Mouse (Mus musculus) lung, postnatal 0 days (tissue): ENCODE results near the gene Rpf1.

Source experiments
- CTCF ChIP-seq: IDR thresholded peaks from 2 replicates; pipeline ENCODE4 v1.5.1; 2016; ENCODE audit warnings: antibody characterized with exemption, mild to moderate bottlenecking
- EP300 ChIP-seq: IDR thresholded peaks from 2 replicates; pipeline ENCODE4 v1.6.1; 2016; ENCODE audit warnings: antibody characterized with exemption, mild to moderate bottlenecking, control low read depth

GRCm38 (mm10) chr3:146500810-146501201, 20.4 kb downstream of the Rpf1 start:
- no peak for TF ChIP-seq CTCF
- TF ChIP-seq EP300: no peak
